Comparison of ENCODE assay signal across 21 mouse cellular contexts in genomic region chr12:104141506-104141905, GRCm38 (mm10). TPM values are rescaled to one million over a fixed set of nuclear protein-coding genes. Genes with fewer than 3 reads are reported as not detected.
DNase-seq lines count a peak whose midpoint lies in the region; ATAC-seq lines count a peak whose summit lies in the region.
"Had no signal": no experiment of that assay in that cellular context is flagged by ENCODE, and none has a peak within 500 bp of the region (broad histone marks: within the 10 kb centered on the region; RNA-seq: fewer than 3 reads in every experiment).

No protein-coding gene starts in this region.

- H3K4me1 ChIP-seq in forebrain, embryonic 10.5 days: no peaks in the 10 kb centered on the region
- H3K4me1 ChIP-seq in forebrain, embryonic 13.5 days: no peaks in the 10 kb centered on the region
- H3K4me1 ChIP-seq in neural tube, embryonic 15.5 days: no peaks in the 10 kb centered on the region
- H3K4me1 ChIP-seq: embryonic facial prominence, embryonic 13.5 days; heart, embryonic 15.5 days; hindbrain, embryonic 15.5 days had no signal

- H3K9me3 ChIP-seq in forebrain, embryonic 10.5 days: no peaks in the 10 kb centered on the region
- H3K9me3 ChIP-seq in forebrain, embryonic 13.5 days (replicated peaks): no peaks in the 10 kb centered on the region
- no peaks in the 10 kb centered on the region for H3K9me3 ChIP-seq in neural tube, embryonic 15.5 days (replicated peaks)
- H3K9me3 ChIP-seq: embryonic facial prominence, embryonic 13.5 days; heart, embryonic 15.5 days; hindbrain, embryonic 15.5 days had no signal

- peak; percentile 3 for DNase-seq in forebrain, embryonic 10.5 days (ENCODE audit: extremely low spot score, low spot score)
- DNase-seq in neural tube, embryonic 10.5 days (ENCODE audit: extremely low spot score, low spot score): peak; percentile 5
- DNase-seq in NIH3T3 (ENCODE audit: low read depth): peak; percentile 18
- DNase-seq in lung, postnatal 25 days (ENCODE audit: low spot score): no peak
- DNase-seq in lung, postnatal 14 days: no peak
- DNase-seq: adrenal gland, adult 2 months; adrenal gland, postnatal 25 days; cerebellum, adult 18-20 months; cerebellum, adult 9-11 months; cerebellum, postnatal 36 days; gastrocnemius, adult 2 months; gastrocnemius, postnatal 25 days; heart, postnatal 14 days had no signal

- no peaks in the 10 kb centered on the region for H3K36me3 ChIP-seq in forebrain, embryonic 10.5 days (replicated peaks)
- H3K36me3 ChIP-seq in forebrain, embryonic 13.5 days (ENCODE audit: poor library complexity, severe bottlenecking): no peaks in the 10 kb centered on the region
- no peaks in the 10 kb centered on the region for H3K36me3 ChIP-seq in neural tube, embryonic 15.5 days
- H3K36me3 ChIP-seq: embryonic facial prominence, embryonic 13.5 days; heart, embryonic 15.5 days; hindbrain, embryonic 15.5 days had no signal

- no peaks in the 10 kb centered on the region for H3K27me3 ChIP-seq in forebrain, embryonic 10.5 days (ENCODE audit: poor library complexity, severe bottlenecking)
- no peaks in the 10 kb centered on the region for H3K27me3 ChIP-seq in forebrain, embryonic 13.5 days
- H3K27me3 ChIP-seq in neural tube, embryonic 15.5 days (replicated peaks): no peaks in the 10 kb centered on the region
- H3K27me3 ChIP-seq: embryonic facial prominence, embryonic 13.5 days; heart, embryonic 15.5 days; hindbrain, embryonic 15.5 days had no signal

- H3K9ac ChIP-seq in forebrain, embryonic 13.5 days: no peak overlapping the region
- no peak overlapping the region for H3K9ac ChIP-seq in neural tube, embryonic 15.5 days (replicated peaks)
- H3K9ac ChIP-seq: embryonic facial prominence, embryonic 13.5 days; heart, embryonic 15.5 days; hindbrain, embryonic 15.5 days had no signal

- H3K4me3 ChIP-seq in forebrain, embryonic 10.5 days: no peak overlapping the region
- no peak overlapping the region for H3K4me3 ChIP-seq in forebrain, embryonic 13.5 days
- H3K4me3 ChIP-seq in neural tube, embryonic 15.5 days (replicated peaks): no peak overlapping the region
- H3K4me3 ChIP-seq: embryonic facial prominence, embryonic 13.5 days; gastrocnemius, adult 2 months; heart, embryonic 15.5 days; hindbrain, embryonic 15.5 days had no signal

- no peak for ATAC-seq in forebrain, embryonic 13.5 days
- no peak for ATAC-seq in neural tube, embryonic 15.5 days (ENCODE audit: low FRiP score)
- ATAC-seq: forebrain, embryonic 14.5 days had no signal

- H3K4me2 ChIP-seq in forebrain, embryonic 13.5 days: no peak overlapping the region
- H3K4me2 ChIP-seq in neural tube, embryonic 15.5 days: no peak overlapping the region
- H3K4me2 ChIP-seq: embryonic facial prominence, embryonic 13.5 days; heart, embryonic 11.5 days; heart, embryonic 15.5 days; hindbrain, embryonic 15.5 days had no signal

- WGBS in forebrain, embryonic 10.5 days: 78% methylated on average over 1 of the region's 1 CpGs
- WGBS in forebrain, embryonic 13.5 days: 81% methylated on average over 1 of the region's 1 CpGs
- 91% methylated on average over 1 of the region's 1 CpGs for WGBS in neural tube, embryonic 15.5 days

- H3K27ac ChIP-seq in forebrain, embryonic 10.5 days: no peak overlapping the region
- H3K27ac ChIP-seq in forebrain, embryonic 13.5 days: no peak overlapping the region
- H3K27ac ChIP-seq in neural tube, embryonic 15.5 days (replicated peaks): no peak overlapping the region
- H3K27ac ChIP-seq: embryonic facial prominence, embryonic 13.5 days; gastrocnemius, adult 2 months; heart, embryonic 15.5 days; hindbrain, embryonic 15.5 days had no signal

RNA-seq across cellular contexts. Expression of gene Serpina3c, which starts 12.2 kb away (rescaled TPM):
- polyA plus RNA-seq in forebrain, embryonic 10.5 days (2016; fragmentation: Nextera tagmentation; extraction: Ambion mirVana): not detected in 2 replicates
- not detected in 2 replicates for polyA plus RNA-seq in forebrain, embryonic 13.5 days (2015; fragmentation: Nextera tagmentation; extraction: Ambion mirVana)
- polyA plus RNA-seq in neural tube, embryonic 15.5 days (2015; fragmentation: Nextera tagmentation; extraction: Ambion mirVana): not detected in 2 replicates
- polyA plus RNA-seq: embryonic facial prominence, embryonic 13.5 days; forebrain, embryonic 14.5 days; heart, embryonic 11.5 days; heart, embryonic 15.5 days; hindbrain, embryonic 11.5 days; hindbrain, embryonic 15.5 days had no signal

RNA-seq across cellular contexts. Expression of gene Serpina3b, which starts 13.7 kb away (rescaled TPM):
- polyA plus RNA-seq in forebrain, embryonic 10.5 days (2016; fragmentation: Nextera tagmentation; extraction: Ambion mirVana): not detected in 2 replicates
- polyA plus RNA-seq in forebrain, embryonic 13.5 days (2015; fragmentation: Nextera tagmentation; extraction: Ambion mirVana): not detected in 2 replicates
- polyA plus RNA-seq in neural tube, embryonic 15.5 days (2015; fragmentation: Nextera tagmentation; extraction: Ambion mirVana): not detected in 2 replicates
- polyA plus RNA-seq: adrenal gland, adult 2 months; embryonic facial prominence, embryonic 13.5 days; forebrain, embryonic 14.5 days; hindbrain, embryonic 11.5 days; hindbrain, embryonic 15.5 days had no signal

RNA-seq across cellular contexts. Expression of gene Serpina3a, which starts 29.0 kb away (rescaled TPM):
- polyA plus RNA-seq in forebrain, embryonic 10.5 days (2016; fragmentation: Nextera tagmentation; extraction: Ambion mirVana): not detected in 2 replicates
- not detected in 2 replicates for polyA plus RNA-seq in forebrain, embryonic 13.5 days (2015; fragmentation: Nextera tagmentation; extraction: Ambion mirVana)
- not detected in 2 replicates for polyA plus RNA-seq in neural tube, embryonic 15.5 days (2015; fragmentation: Nextera tagmentation; extraction: Ambion mirVana)
- polyA plus RNA-seq: adrenal gland, adult 2 months; embryonic facial prominence, embryonic 13.5 days; forebrain, embryonic 14.5 days; heart, embryonic 11.5 days; heart, embryonic 15.5 days; hindbrain, embryonic 11.5 days; hindbrain, embryonic 15.5 days had no signal

RNA-seq across cellular contexts. Expression of gene Serpina5, which starts 40.6 kb away (rescaled TPM):
- not detected in 2 replicates for polyA plus RNA-seq in forebrain, embryonic 10.5 days (2016; fragmentation: Nextera tagmentation; extraction: Ambion mirVana)
- polyA plus RNA-seq in forebrain, embryonic 13.5 days (2015; fragmentation: Nextera tagmentation; extraction: Ambion mirVana): not detected in 2 replicates
- not detected in 2 replicates for polyA plus RNA-seq in neural tube, embryonic 15.5 days (2015; fragmentation: Nextera tagmentation; extraction: Ambion mirVana)
- polyA plus RNA-seq: adrenal gland, adult 2 months; embryonic facial prominence, embryonic 13.5 days; forebrain, embryonic 14.5 days; heart, embryonic 11.5 days; heart, embryonic 15.5 days; hindbrain, embryonic 11.5 days; hindbrain, embryonic 15.5 days had no signal

Comparison
In these comparisons a context has a peak if more than half of its experiments do, and no peak if none do; other contexts are left out.
1. DNase-seq: peak in forebrain, embryonic 10.5 days (single experiment), neural tube, embryonic 10.5 days (single experiment) and NIH3T3 (single experiment); none in lung, postnatal 25 days (single experiment) and lung, postnatal 14 days (single experiment).